Mouse (Mus musculus): ENCODE data around the gene Npepps. TPM values are rescaled to one million over a fixed set of nuclear protein-coding genes. Genes with fewer than 3 reads are reported as not detected.
"Not testable (repeated sequence)": the region's sequence is repeated elsewhere in the genome, so short reads cannot be mapped to it uniquely, and the experiment has no call there.

Gene Npepps
- polyA plus RNA-seq (2014; fragmentation: Nextera tagmentation; extraction: Ambion mirVana): 108 and 122 TPM in 2 replicates

- DNase-seq (ENCODE audit: low spot score) (peak; percentile 91), ATAC-seq (replicated peaks; ENCODE audit: low FRiP score) (peak; percentile 81)
- Histone ChIP-seq H3K27me3 (ENCODE audit: control insufficient read depth, insufficient read depth, low read length) (no peaks in the 10 kb centered on the region), H3K27ac (ENCODE audit: low read depth, low read length) (peak within 1 kb of the TSS; percentile 97), H3K4me3 (ENCODE audit: low read depth, low read length) (peak within 1 kb of the TSS; percentile 99), H3K36me3 (ENCODE audit: control insufficient read depth, insufficient read depth, low read length) (no peaks in the 10 kb centered on the region), H3K9me3 (ENCODE audit: control insufficient read depth, low read length) (no peaks in the 10 kb centered on the region), H3K9ac (ENCODE audit: low read length) (peak within 1 kb of the TSS; percentile 97), H3K4me2 (ENCODE audit: low read depth, low read length, severe bottlenecking) (peak within 1 kb of the TSS; percentile 81), H3K4me1 (replicated peaks; ENCODE audit: control insufficient read depth, insufficient read depth, low read length) (peaks cover 6% of the 10 kb centered on the region; the same call in 1 of the 2 replicates)
- under 1% methylated on average over 45 of the region's 83 CpGs for WGBS
These were observed at the start of gene Npepps for GRCm38 (mm10) chr11:97280216-97280861. Npepps (minus strand) TSS chr11:97280638.

- Histone ChIP-seq H3K9ac (ENCODE audit: low read length) (no peak overlapping the region), H3K27me3 (ENCODE audit: control insufficient read depth, insufficient read depth, low read length) (no peaks in the 10 kb centered on the region), H3K27ac (ENCODE audit: low read depth, low read length) (no peak overlapping the region), H3K4me3 (ENCODE audit: low read depth, low read length) (no peak overlapping the region), H3K4me1 (replicated peaks; ENCODE audit: control insufficient read depth, insufficient read depth, low read length) (no peaks in the 10 kb centered on the region; the same call in 1 of the 2 replicates), H3K9me3 (ENCODE audit: control insufficient read depth, low read length) (no peaks in the 10 kb centered on the region), H3K4me2 (ENCODE audit: low read depth, low read length, severe bottlenecking) (no peak overlapping the region), H3K36me3 (ENCODE audit: control insufficient read depth, insufficient read depth, low read length) (peaks cover 4% of the 10 kb centered on the region; the same call in 1 of the 2 replicates)
- DNase-seq (ENCODE audit: low spot score) (peak; percentile 84), ATAC-seq (replicated peaks; ENCODE audit: low FRiP score) (no peak)
- WGBS: 30% methylated on average over 9 of the region's 9 CpGs
These were observed 47.7 kb upstream of the Npepps start for GRCm38 (mm10) chr11:97328148-97328547.

- H3K36me3 ChIP-seq (ENCODE audit: control insufficient read depth, insufficient read depth, low read length): peaks cover 4% of the 10 kb centered on the region; the same call in 1 of the 2 replicates
- no peak overlapping the region for H3K9ac ChIP-seq (ENCODE audit: low read length)
- no peaks in the 10 kb centered on the region for H3K27me3 ChIP-seq (ENCODE audit: control insufficient read depth, insufficient read depth, low read length)
- DNase-seq (ENCODE audit: low spot score): no peak
- WGBS: 75% methylated on average over 1 of the region's 1 CpGs
- H3K9me3 ChIP-seq (ENCODE audit: control insufficient read depth, low read length): no peaks in the 10 kb centered on the region
- no peak overlapping the region for H3K4me3 ChIP-seq (ENCODE audit: low read depth, low read length)
- no peak overlapping the region for H3K4me2 ChIP-seq (ENCODE audit: low read depth, low read length, severe bottlenecking)
- H3K4me1 ChIP-seq (replicated peaks; ENCODE audit: control insufficient read depth, insufficient read depth, low read length): no peaks in the 10 kb centered on the region
- no peak for ATAC-seq (replicated peaks; ENCODE audit: low FRiP score)
- H3K27ac ChIP-seq (ENCODE audit: low read depth, low read length): no peak overlapping the region
These were observed 44.8 kb upstream of the Npepps start for GRCm38 (mm10) chr11:97325224-97325623.

GRCm38 (mm10) chr11:97321894-97322600 is 41.6 kb upstream of the Npepps start:
- not testable (repeated sequence) for H3K4me1 ChIP-seq (replicated peaks; ENCODE audit: control insufficient read depth, insufficient read depth, low read length); H3K4me2 ChIP-seq (ENCODE audit: low read depth, low read length, severe bottlenecking); H3K27ac ChIP-seq (ENCODE audit: low read depth, low read length); ATAC-seq (replicated peaks; ENCODE audit: low FRiP score); H3K9ac ChIP-seq (ENCODE audit: low read length); H3K9me3 ChIP-seq (ENCODE audit: control insufficient read depth, low read length); H3K36me3 ChIP-seq (ENCODE audit: control insufficient read depth, insufficient read depth, low read length); H3K4me3 ChIP-seq (ENCODE audit: low read depth, low read length); H3K27me3 ChIP-seq (ENCODE audit: control insufficient read depth, insufficient read depth, low read length); DNase-seq (ENCODE audit: low spot score)
- 82% methylated on average over 8 of the region's 8 CpGs for WGBS

GRCm38 (mm10) chr11:97321197-97321596 is 40.8 kb upstream of the Npepps start:
- Histone ChIP-seq H3K9me3 (ENCODE audit: control insufficient read depth, low read length) (no peaks in the 10 kb centered on the region), H3K27ac (ENCODE audit: low read depth, low read length) (no peak overlapping the region), H3K4me3 (ENCODE audit: low read depth, low read length) (no peak overlapping the region), H3K27me3 (ENCODE audit: control insufficient read depth, insufficient read depth, low read length) (no peaks in the 10 kb centered on the region), H3K36me3 (ENCODE audit: control insufficient read depth, insufficient read depth, low read length) (no peaks in the 10 kb centered on the region; the same call in 1 of the 2 replicates), H3K4me1 (replicated peaks; ENCODE audit: control insufficient read depth, insufficient read depth, low read length) (no peaks in the 10 kb centered on the region), H3K9ac (ENCODE audit: low read length) (no peak overlapping the region), H3K4me2 (ENCODE audit: low read depth, low read length, severe bottlenecking) (no peak overlapping the region)
- WGBS: 93% methylated on average over 8 of the region's 8 CpGs
- DNase-seq (ENCODE audit: low spot score) (no peak), ATAC-seq (replicated peaks; ENCODE audit: low FRiP score) (no peak)

GRCm38 (mm10) chr11:97315504-97316503 is 35.4 kb upstream of the Npepps start, which contains the start of gene Mrpl45:
Mrpl45 (plus strand) TSS chr11:97315716.
- Histone ChIP-seq H3K9ac (ENCODE audit: low read length) (peak within 1 kb of the TSS; percentile 53), H3K27ac (ENCODE audit: low read depth, low read length) (no peak within 1 kb of the TSS), H3K4me1 (replicated peaks; ENCODE audit: control insufficient read depth, insufficient read depth, low read length) (no peaks in the 10 kb centered on the region; the same call in 1 of the 2 replicates), H3K36me3 (ENCODE audit: control insufficient read depth, insufficient read depth, low read length) (no peaks in the 10 kb centered on the region), H3K27me3 (ENCODE audit: control insufficient read depth, insufficient read depth, low read length) (no peaks in the 10 kb centered on the region), H3K9me3 (ENCODE audit: control insufficient read depth, low read length) (no peaks in the 10 kb centered on the region), H3K4me3 (ENCODE audit: low read depth, low read length) (peak within 1 kb of the TSS; percentile 36), H3K4me2 (ENCODE audit: low read depth, low read length, severe bottlenecking) (peak within 1 kb of the TSS; percentile 51)
- under 1% methylated on average over 50 of the region's 50 CpGs for WGBS
- peak; percentile 100 for DNase-seq (ENCODE audit: low spot score)
- ATAC-seq (replicated peaks; ENCODE audit: low FRiP score): peak; percentile 92

- H3K9ac ChIP-seq (ENCODE audit: low read length): no peak overlapping the region; the same call in 1 of the 2 replicates
- H3K4me3 ChIP-seq (ENCODE audit: low read depth, low read length): no peak overlapping the region; the same call in 1 of the 2 replicates
- peak overlapping the region; percentile 33; the same call in 1 of the 2 replicates for H3K4me2 ChIP-seq (ENCODE audit: low read depth, low read length, severe bottlenecking)
- H3K4me1 ChIP-seq (replicated peaks; ENCODE audit: control insufficient read depth, insufficient read depth, low read length): no peaks in the 10 kb centered on the region; the same call in 1 of the 2 replicates
- no peaks in the 10 kb centered on the region for H3K36me3 ChIP-seq (ENCODE audit: control insufficient read depth, insufficient read depth, low read length)
- no peaks in the 10 kb centered on the region for H3K9me3 ChIP-seq (ENCODE audit: control insufficient read depth, low read length)
- WGBS: 49% methylated on average over 8 of the region's 8 CpGs
- no peak overlapping the region for H3K27ac ChIP-seq (ENCODE audit: low read depth, low read length)
- H3K27me3 ChIP-seq (ENCODE audit: control insufficient read depth, insufficient read depth, low read length): no peaks in the 10 kb centered on the region
- ATAC-seq (replicated peaks; ENCODE audit: low FRiP score) (no peak), DNase-seq (ENCODE audit: low spot score) (no peak)
These were observed 34.5 kb upstream of the Npepps start for GRCm38 (mm10) chr11:97314751-97315503.
